In the genomic region with DNA sequence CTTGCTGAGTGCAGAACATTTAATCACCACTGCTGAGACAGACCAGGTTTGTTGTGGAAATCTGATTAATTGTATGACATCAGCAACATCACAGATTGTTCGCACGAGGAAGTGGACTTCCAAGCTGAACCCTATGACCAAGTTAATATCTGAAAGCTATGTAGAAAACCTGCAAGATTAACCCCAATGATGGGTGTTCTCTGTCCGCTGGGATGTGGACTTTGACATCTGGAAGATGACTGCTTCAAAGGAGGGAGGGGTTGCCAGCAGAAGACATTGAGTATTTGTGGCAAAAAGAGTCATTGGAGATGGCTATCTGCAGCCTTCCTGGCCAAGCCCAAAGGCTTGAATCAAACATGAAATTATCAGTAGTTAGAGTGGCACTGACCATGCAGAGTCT, we compare ENCODE assay signal across 22 mouse cellular contexts.
"Had no signal": no experiment of that assay in that cellular context is flagged by ENCODE, and none has a peak within 500 bp of the region (broad histone marks: within the 10 kb centered on the region; RNA-seq: fewer than 3 reads in every experiment).

No protein-coding gene starts in this region.

- H3K27ac ChIP-seq: heart, adult 2 months; heart, embryonic 13.5 days; heart, embryonic 15.5 days; hindbrain, embryonic 13.5 days; hindbrain, embryonic 15.5 days; hindbrain, postnatal 0 days; kidney, embryonic 15.5 days; limb, embryonic 13.5 days; limb, embryonic 15.5 days; liver, embryonic 12.5 days; liver, embryonic 14.5 days had no signal

- H3K4me1 ChIP-seq: heart, embryonic 13.5 days; heart, embryonic 15.5 days; hindbrain, embryonic 15.5 days; liver, embryonic 12.5 days had no signal

- DNase-seq: gastrocnemius, postnatal 14 days; gastrocnemius, postnatal 36 days; heart, adult 2 months; heart, postnatal 14 days; heart, postnatal 36 days; kidney, adult 11 months; kidney, postnatal 10 days; layer of hippocampus, adult 9-11 months; layer of hippocampus, postnatal 36 days; left cerebral cortex, postnatal 4 days had no signal

- H3K9me3 ChIP-seq: heart, embryonic 15.5 days; hindbrain, embryonic 13.5 days; hindbrain, embryonic 15.5 days; limb, embryonic 13.5 days; limb, embryonic 15.5 days had no signal

- H3K27me3 ChIP-seq: heart, embryonic 13.5 days; heart, embryonic 15.5 days; hindbrain, embryonic 13.5 days; hindbrain, embryonic 15.5 days; kidney, embryonic 15.5 days; limb, embryonic 13.5 days; limb, embryonic 15.5 days; liver, embryonic 12.5 days had no signal

- H3K36me3 ChIP-seq: heart, embryonic 13.5 days; heart, embryonic 15.5 days; hindbrain, embryonic 13.5 days; hindbrain, embryonic 15.5 days; kidney, embryonic 15.5 days; limb, embryonic 13.5 days; limb, embryonic 15.5 days; liver, embryonic 12.5 days had no signal

- H3K4me2 ChIP-seq: heart, embryonic 11.5 days; heart, embryonic 13.5 days; heart, embryonic 15.5 days; hindbrain, embryonic 13.5 days; hindbrain, embryonic 15.5 days; kidney, embryonic 15.5 days; limb, embryonic 13.5 days; limb, embryonic 15.5 days; liver, embryonic 12.5 days had no signal

- H3K9ac ChIP-seq: heart, embryonic 13.5 days; heart, embryonic 15.5 days; hindbrain, embryonic 13.5 days; hindbrain, embryonic 15.5 days; kidney, embryonic 15.5 days; limb, embryonic 13.5 days; limb, embryonic 15.5 days; liver, embryonic 12.5 days; liver, embryonic 14.5 days had no signal

- H3K4me3 ChIP-seq: heart, adult 2 months; heart, embryonic 13.5 days; heart, embryonic 15.5 days; hindbrain, embryonic 13.5 days; hindbrain, embryonic 15.5 days; kidney, embryonic 15.5 days; limb, embryonic 13.5 days; limb, embryonic 15.5 days; liver, embryonic 12.5 days had no signal

- ATAC-seq: hindbrain, postnatal 0 days; intestine, embryonic 16.5 days; liver, embryonic 12.5 days had no signal
